Mouse (Mus musculus) midbrain, embryonic 16.5 days (tissue): ENCODE data around the gene Kiss1. TPM values are rescaled to one million over a fixed set of nuclear protein-coding genes. Genes with fewer than 3 reads are reported as not detected.

Experiments
- ATAC-seq: fragments of 200-750 bp; cut with Nextera tagmentation; 2 replicates; pipeline ENCODE4 v1.8.0; 2017; ENCODE audit warnings: moderate TSS enrichment
- H3K27ac ChIP-seq: fragments of 300-500 bp; sonication (generic); 2 replicates; pipeline ENCODE4 v1.5.1; 2014; ENCODE audit warnings: mild to moderate bottlenecking, low read length, mixed read lengths
- H3K27me3 ChIP-seq: fragments of 300-500 bp; sonication (generic); 2 replicates; pipeline ENCODE4 v1.6.1; 2014; ENCODE audit warnings: low read depth, low read length, mixed read lengths; ENCODE audit not compliant: control insufficient read depth, insufficient read depth
- H3K36me3 ChIP-seq: fragments of 300-500 bp; sonication (generic); 2 replicates; pipeline ENCODE4 v1.6.1; 2014; ENCODE audit warnings: mild to moderate bottlenecking, low read length, moderate library complexity, mixed read lengths; ENCODE audit not compliant: control insufficient read depth, insufficient read depth
- H3K4me1 ChIP-seq: fragments of 300-500 bp; sonication (generic); 2 replicates; pipeline ENCODE4 v1.6.1; 2014; ENCODE audit warnings: mild to moderate bottlenecking, low read length, mixed read lengths; ENCODE audit not compliant: control insufficient read depth, insufficient read depth
- H3K4me2 ChIP-seq: fragments of 300-500 bp; sonication (generic); 2 replicates; pipeline ENCODE4 v1.6.1; 2014; ENCODE audit warnings: mild to moderate bottlenecking, low read length, mixed read lengths
- H3K4me3 ChIP-seq: fragments of 300-500 bp; sonication (generic); 2 replicates; pipeline ENCODE4 v1.5.1; 2014; ENCODE audit warnings: low read depth, mild to moderate bottlenecking, low read length, moderate library complexity, mixed read lengths
- H3K9ac ChIP-seq: fragments of 300-500 bp; sonication (generic); 2 replicates; pipeline ENCODE4 v1.6.1; 2014; ENCODE audit warnings: low read depth, low read length, mixed read lengths
- H3K9me3 ChIP-seq: fragments of 300-500 bp; sonication (generic); replicated peaks from 2 replicates; pipeline ENCODE4 v1.6.1; 2014; ENCODE audit warnings: mild to moderate bottlenecking, low read length, mixed read lengths; ENCODE audit not compliant: control insufficient read depth, poor library complexity, severe bottlenecking
- WGBS: fragments of 180-500 bp; shearing (Covaris S2); extraction: QIAGEN DNeasy Blood & Tissue Kit; methylation state at CpG from one replicate; pipeline ENCODE4 v1.1.7; 2014; 5-methylcytosine and 5-hydroxymethylcytosine counted together
- polyA plus RNA-seq: library from polyadenylated mRNA; unstranded; fragments of >200 nt; fragmentation: Nextera tagmentation; extraction: Ambion mirVana; gene quantifications from 2 replicates; pipeline ENCODE4 v1.2.1, GENCODE M21; 2015

The Kiss1 gene
- not detected in 2 replicates for polyA plus RNA-seq

GRCm38 (mm10) chr1:133321267-133321925 is at the start of gene Kiss1:
Kiss1 (plus strand) TSS chr1:133321875.
- H3K9ac ChIP-seq, result no peak within 1 kb of the TSS
- WGBS, result 77% methylated on average over 13 of the region's 13 CpGs
- no peaks in the 10 kb centered on the region for H3K9me3 ChIP-seq
- no peak within 1 kb of the TSS for H3K27ac ChIP-seq
- H3K27me3 ChIP-seq, result no peaks in the 10 kb centered on the region
- H3K4me3 ChIP-seq, result no peak within 1 kb of the TSS
- ATAC-seq, result no peak
- H3K36me3 ChIP-seq, result no peaks in the 10 kb centered on the region
- H3K4me1 ChIP-seq, result no peaks in the 10 kb centered on the region
- H3K4me2 ChIP-seq, result no peak within 1 kb of the TSS

GRCm38 (mm10) chr1:133274163-133274562 is 47.5 kb upstream of the Kiss1 start:
- H3K4me3 ChIP-seq, result no peak overlapping the region
- no peak overlapping the region for H3K9ac ChIP-seq
- ATAC-seq, result no peak
- no peak overlapping the region for H3K27ac ChIP-seq
- no peaks in the 10 kb centered on the region; the same call in none of the 2 replicates for H3K4me1 ChIP-seq
- peaks cover 17% of the 10 kb centered on the region for H3K36me3 ChIP-seq
- no peak overlapping the region for H3K4me2 ChIP-seq
- no peaks in the 10 kb centered on the region for H3K27me3 ChIP-seq
- 89% methylated on average over 19 of the region's 19 CpGs for WGBS
- no peaks in the 10 kb centered on the region for H3K9me3 ChIP-seq

- Histone ChIP-seq H3K27me3 (no peaks in the 10 kb centered on the region), H3K9ac (no peak overlapping the region), H3K27ac (no peak overlapping the region), H3K4me3 (no peak overlapping the region), H3K36me3 (peaks cover 19% of the 10 kb centered on the region), H3K4me1 (peaks cover 5% of the 10 kb centered on the region), H3K4me2 (no peak overlapping the region), H3K9me3 (no peaks in the 10 kb centered on the region)
- ATAC-seq, result no peak
- WGBS, result 65% methylated on average over 5 of the region's 5 CpGs
Measured at GRCm38 (mm10) chr1:133276983-133277382, 44.7 kb upstream of the Kiss1 start.

GRCm38 (mm10) chr1:133278539-133278938 is 43.1 kb upstream of the Kiss1 start:
- 65% methylated on average over 6 of the region's 6 CpGs for WGBS
- H3K9me3 ChIP-seq, result no peaks in the 10 kb centered on the region
- H3K4me1 ChIP-seq, result peaks cover 5% of the 10 kb centered on the region
- H3K4me2 ChIP-seq, result no peak overlapping the region
- H3K9ac ChIP-seq, result no peak overlapping the region
- H3K27ac ChIP-seq, result no peak overlapping the region
- ATAC-seq, result no peak
- H3K36me3 ChIP-seq, result peaks cover 24% of the 10 kb centered on the region
- H3K27me3 ChIP-seq, result no peaks in the 10 kb centered on the region
- H3K4me3 ChIP-seq, result no peak overlapping the region

GRCm38 (mm10) chr1:133278946-133279631 is 42.6 kb upstream of the Kiss1 start:
- Histone ChIP-seq H3K4me2 (no peak overlapping the region), H3K27ac (peak overlapping the region; percentile 30; the same call in 1 of the 2 replicates), H3K27me3 (no peaks in the 10 kb centered on the region), H3K4me3 (no peak overlapping the region), H3K9ac (peak overlapping the region; percentile 14; the same call in 1 of the 2 replicates), H3K4me1 (peaks cover 5% of the 10 kb centered on the region), H3K36me3 (peaks cover 21% of the 10 kb centered on the region), H3K9me3 (no peaks in the 10 kb centered on the region)
- 68% methylated on average over 15 of the region's 15 CpGs for WGBS
- peak; percentile 22 for ATAC-seq

GRCm38 (mm10) chr1:133279632-133280093 is 42.0 kb upstream of the Kiss1 start:
- Histone ChIP-seq H3K4me3 (no peak overlapping the region), H3K9ac (peak overlapping the region; percentile 14; the same call in 1 of the 2 replicates), H3K27me3 (no peaks in the 10 kb centered on the region), H3K4me2 (no peak overlapping the region), H3K36me3 (peaks cover 19% of the 10 kb centered on the region), H3K4me1 (peaks cover 5% of the 10 kb centered on the region), H3K9me3 (no peaks in the 10 kb centered on the region), H3K27ac (peak overlapping the region; percentile 30; the same call in 1 of the 2 replicates)
- ATAC-seq, result no peak
- 67% methylated on average over 11 of the region's 11 CpGs for WGBS

GRCm38 (mm10) chr1:133280537-133280936 is 41.1 kb upstream of the Kiss1 start:
- no peak for ATAC-seq
- H3K4me1 ChIP-seq, result peaks cover 5% of the 10 kb centered on the region
- no peak overlapping the region for H3K9ac ChIP-seq
- H3K4me2 ChIP-seq, result no peak overlapping the region
- H3K27ac ChIP-seq, result no peak overlapping the region
- peaks cover 25% of the 10 kb centered on the region for H3K36me3 ChIP-seq
- H3K27me3 ChIP-seq, result no peaks in the 10 kb centered on the region
- H3K4me3 ChIP-seq, result no peak overlapping the region
- H3K9me3 ChIP-seq, result no peaks in the 10 kb centered on the region
- 96% methylated on average over 2 of the region's 2 CpGs for WGBS

GRCm38 (mm10) chr1:133285907-133286306 is 35.8 kb upstream of the Kiss1 start:
- 82% methylated on average over 7 of the region's 7 CpGs for WGBS

GRCm38 (mm10) chr1:133287051-133287450 is 34.6 kb upstream of the Kiss1 start:
- Histone ChIP-seq H3K27me3 (no peaks in the 10 kb centered on the region), H3K36me3 (peaks cover 23% of the 10 kb centered on the region), H3K9me3 (no peaks in the 10 kb centered on the region), H3K4me3 (no peak overlapping the region), H3K4me2 (no peak overlapping the region), H3K4me1 (no peaks in the 10 kb centered on the region), H3K27ac (no peak overlapping the region), H3K9ac (no peak overlapping the region)
- 91% methylated on average over 4 of the region's 4 CpGs for WGBS
- ATAC-seq, result no peak

More at GRCm38 (mm10) chr1:133285907-133286306, 35.8 kb upstream of the Kiss1 start:
- no peak for ATAC-seq
- Histone ChIP-seq H3K27me3 (no peaks in the 10 kb centered on the region), H3K27ac (no peak overlapping the region), H3K4me2 (no peak overlapping the region), H3K9ac (no peak overlapping the region), H3K4me3 (no peak overlapping the region), H3K9me3 (no peaks in the 10 kb centered on the region), H3K4me1 (no peaks in the 10 kb centered on the region), H3K36me3 (peaks cover 24% of the 10 kb centered on the region)
